Mouse (Mus musculus): ENCODE data around the gene Clec2e.

DNA sequence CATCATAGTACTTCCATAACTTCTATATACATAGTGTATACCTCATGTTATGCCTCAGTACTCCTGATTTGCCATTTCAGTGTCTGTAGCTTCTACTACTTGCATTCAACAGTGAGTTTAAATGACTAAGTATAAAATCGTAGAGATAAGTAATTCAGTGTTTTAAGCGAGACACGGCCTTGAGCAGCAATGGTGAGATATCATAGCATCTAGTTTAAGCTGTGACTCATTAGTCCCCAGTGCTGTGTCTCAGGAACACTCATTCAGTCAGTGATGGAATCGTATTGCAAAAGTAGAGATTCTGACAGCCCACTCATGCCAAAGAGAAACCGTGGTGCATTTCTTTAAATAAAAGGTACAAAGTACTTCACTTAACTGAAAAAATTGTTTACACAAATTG lies 49.0 kb downstream of the Clec2e start:
- TF ChIP-seq CTCF (IDR thresholded peaks at IDR 0.05; ENCODE audit: low read depth) (no peak), EP300 (IDR thresholded peaks at IDR 0.05; ENCODE audit: low read depth) (no peak)
